Mouse (Mus musculus): ENCODE data around the gene Wwox.

Gene Wwox

DNA sequence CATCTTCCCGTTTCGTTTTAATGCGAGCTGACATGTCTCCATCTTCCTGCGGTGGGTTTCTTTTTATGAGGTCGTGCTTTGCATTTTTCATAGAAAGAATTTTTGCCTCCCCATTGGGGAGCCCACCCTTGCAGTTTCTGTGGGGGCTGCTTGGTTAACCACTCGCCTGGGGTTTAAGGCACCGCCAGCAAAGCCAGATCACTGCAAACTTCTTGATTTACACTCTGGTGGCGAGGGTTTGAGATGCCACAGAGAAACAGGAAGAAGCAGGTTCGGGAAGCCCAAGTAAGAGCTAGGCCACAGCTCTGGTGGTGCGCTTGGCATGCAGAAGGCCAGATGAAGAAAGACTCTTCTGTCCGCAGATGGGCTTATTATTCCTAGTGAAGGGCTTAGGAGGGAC lies 789.4 kb downstream of the Wwox start:
- no peak for DNase-seq (ENCODE audit: low read depth)

DNA sequence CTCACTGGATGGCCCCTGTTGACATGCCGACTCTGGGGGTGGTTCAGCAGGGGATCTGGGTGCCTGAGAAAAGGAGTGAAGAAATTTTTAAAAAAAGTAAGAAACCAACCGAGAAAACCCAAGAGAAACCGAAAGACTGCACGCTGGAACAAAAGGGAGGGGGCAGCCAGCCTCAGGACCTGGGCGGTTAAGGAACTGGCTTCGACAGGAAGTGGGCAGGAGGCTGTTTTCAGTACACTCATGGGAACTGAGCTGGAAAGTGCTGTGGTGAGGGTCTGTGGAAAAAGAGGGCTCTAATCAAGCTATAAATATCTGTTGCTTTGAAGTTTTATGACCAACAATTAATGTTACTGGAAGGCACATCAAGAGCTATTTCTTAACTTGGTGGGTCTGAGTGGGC lies 794.6 kb downstream of the Wwox start:
- no peak for DNase-seq (ENCODE audit: low read depth)

DNA sequence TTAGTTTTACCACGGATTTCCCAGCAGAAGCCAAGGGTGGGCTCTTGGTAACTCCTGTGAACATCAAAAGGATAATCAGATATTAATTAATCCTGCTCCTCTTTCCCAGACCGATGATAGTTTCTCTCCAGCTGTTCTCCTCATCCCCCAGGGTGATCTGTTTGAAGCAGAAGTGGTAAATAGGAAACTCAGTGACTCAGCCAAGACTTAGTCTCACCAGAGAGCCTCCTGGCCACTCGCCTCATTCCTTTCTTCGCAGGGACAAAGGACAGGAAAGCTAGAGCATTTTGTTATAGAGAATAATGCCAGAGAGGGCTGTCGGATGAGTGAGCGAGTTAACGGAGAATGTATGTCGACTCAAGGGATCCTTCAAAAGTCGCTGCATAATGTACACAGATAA lies 798.1 kb downstream of the Wwox start:
- no peak for DNase-seq (ENCODE audit: low read depth)

DNA sequence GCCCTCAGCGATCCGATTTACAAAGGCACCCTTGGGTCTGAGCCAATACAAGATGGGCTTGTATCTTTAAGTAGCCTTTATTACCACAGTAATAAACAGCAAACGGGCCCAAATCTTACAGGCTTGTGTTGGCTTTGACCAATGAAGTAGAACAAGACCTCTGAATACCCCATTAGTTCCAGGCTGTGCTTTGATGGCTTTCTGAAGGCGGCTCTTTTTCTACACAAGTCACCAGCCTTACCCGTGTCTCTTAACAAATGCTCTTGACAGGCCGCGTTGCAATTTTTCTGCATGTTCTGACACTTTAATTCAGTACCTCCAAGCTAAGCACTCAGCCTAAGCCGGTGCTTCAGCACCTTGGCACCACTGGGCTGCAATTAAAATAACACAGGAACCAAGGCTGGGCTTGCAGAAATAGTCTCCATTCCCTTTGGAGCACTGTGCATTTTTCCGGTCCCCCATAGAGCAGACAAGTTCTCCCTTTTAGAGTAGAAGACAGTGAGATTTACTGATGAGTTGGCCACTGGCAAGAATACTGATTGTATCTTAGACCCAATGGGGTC lies 804.1 kb downstream of the Wwox start:
- DNase-seq (ENCODE audit: low read depth): no peak

DNA sequence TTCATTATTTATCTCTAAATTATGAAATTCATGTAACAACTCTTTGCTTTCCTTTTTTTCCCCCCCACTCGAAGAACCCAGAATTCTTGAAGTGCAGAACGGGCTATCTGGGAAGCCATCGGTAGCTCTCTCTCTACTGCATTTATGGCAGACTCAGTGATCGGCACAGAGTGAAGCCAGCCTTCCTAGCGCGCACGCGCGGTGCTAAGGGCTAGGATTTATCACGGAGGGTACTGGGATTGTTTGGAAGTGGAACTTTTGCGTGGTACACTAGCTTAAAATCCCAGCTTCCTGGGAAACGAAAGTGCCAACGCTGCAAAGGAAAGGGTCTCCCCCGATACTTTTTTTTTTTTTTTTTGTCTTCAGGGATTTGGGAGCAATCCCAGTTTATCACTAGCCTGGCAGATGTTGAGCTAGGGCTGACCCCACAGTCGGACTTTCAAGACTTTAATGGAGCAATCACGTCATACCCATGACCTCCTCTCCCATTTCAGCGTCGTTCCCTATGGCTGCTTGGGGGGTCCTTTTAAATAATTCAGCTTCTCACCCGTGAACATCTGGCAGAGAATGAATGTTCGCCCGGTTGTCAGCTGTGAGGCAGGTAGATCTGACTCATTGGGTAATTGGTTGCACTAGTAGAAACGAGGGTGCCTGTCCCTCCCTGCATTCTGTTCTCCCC lies 810.4 kb downstream of the Wwox start:
- DNase-seq (ENCODE audit: low read depth): no peak

GRCm38 (mm10) chr8:115255550-115255949 lies 816.1 kb downstream of the Wwox start:
- DNase-seq (ENCODE audit: low read depth): no peak

GRCm38 (mm10) chr8:115257417-115257816 lies 818.0 kb downstream of the Wwox start:
- DNase-seq (ENCODE audit: low read depth): no peak

- no peak for DNase-seq (ENCODE audit: low read depth)
These were observed 820.4 kb downstream of the Wwox start for GRCm38 (mm10) chr8:115259806-115260205.

DNA sequence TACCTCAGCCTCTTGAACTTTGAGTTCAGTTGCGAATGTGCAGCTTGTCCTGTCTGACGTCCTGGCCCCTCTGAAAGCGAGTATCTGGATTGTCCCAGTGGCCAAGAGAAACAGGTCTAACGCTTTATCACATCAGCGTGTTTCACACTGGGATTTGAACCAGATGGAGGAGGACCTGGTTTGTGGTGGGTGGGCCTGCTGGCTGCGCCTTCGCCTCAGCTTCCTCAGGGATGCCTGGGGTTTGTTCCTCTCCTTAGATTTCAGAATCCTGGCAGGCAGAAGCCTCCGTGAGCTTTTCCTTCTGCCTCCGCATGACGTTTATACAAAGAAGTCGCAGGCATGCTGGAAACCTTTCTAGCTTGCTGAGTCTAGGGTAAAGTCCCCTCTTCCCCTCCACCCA lies 827.7 kb downstream of the Wwox start:
- no peak for DNase-seq (ENCODE audit: low read depth)

DNA sequence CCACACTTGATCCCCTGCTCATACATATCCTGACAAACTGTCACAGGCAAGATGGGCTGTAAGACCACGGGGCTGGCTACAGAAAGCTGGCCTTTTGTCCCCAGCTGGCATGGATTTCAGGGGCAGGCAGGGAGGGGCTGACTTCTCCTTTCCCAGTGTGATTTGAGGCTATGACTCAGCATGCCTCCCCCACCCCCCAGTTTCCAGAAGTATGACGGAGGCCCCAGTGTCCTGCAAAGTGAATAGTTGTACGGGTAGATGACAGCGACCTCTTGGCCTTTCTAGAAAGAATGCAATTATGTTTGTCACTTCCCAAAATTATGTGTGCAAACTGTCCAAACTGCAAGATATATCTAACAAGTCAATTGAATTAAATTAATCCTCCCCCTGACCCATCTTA lies 830.1 kb downstream of the Wwox start:
- no peak for DNase-seq (ENCODE audit: low read depth)

DNA sequence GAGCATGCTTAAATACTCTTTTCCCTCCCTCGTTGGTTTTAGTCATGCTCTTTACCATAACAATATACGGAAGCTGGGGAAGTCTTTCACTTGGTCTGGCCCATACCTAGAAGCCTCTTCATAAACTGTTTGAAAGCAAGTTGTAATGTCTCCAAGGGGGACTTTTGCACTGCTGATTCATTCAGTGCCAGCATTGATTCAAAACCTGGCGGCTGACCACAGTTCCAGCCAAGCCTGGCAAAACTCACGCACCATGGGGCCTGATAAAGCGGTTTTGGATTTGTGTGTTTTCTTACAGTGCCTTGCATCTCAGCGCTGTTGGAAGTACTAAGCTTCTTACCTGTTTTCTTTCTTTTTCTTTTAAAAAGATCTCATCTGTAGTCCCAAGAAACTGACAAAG lies 834.5 kb downstream of the Wwox start:
- no peak for DNase-seq (ENCODE audit: low read depth)

DNA sequence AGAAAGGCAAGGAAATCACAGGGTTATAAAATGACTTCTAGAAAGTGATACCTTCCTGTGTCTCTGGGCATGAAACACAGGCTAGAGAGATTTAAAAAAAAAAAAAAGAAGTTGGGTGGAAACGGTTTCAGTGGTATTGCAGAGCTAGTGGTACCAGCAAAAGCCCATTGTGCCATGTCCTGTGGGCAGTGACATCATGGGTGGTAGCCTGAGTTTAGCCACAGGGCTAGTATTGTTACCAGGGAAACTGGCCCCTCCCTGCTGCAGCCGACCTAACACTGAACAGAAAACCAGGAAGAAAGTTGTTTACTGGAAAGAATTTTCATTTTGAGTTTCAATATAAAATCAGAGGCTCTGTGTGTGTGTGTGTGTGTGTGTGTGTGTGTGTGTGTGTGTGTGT lies 836.8 kb downstream of the Wwox start:
- DNase-seq (ENCODE audit: low read depth): no peak

- DNase-seq (ENCODE audit: low read depth): no peak
These were observed 838.8 kb downstream of the Wwox start for GRCm38 (mm10) chr8:115278291-115278690.

GRCm38 (mm10) chr8:115290224-115290623 lies 850.8 kb downstream of the Wwox start:
- no peak for DNase-seq (ENCODE audit: low read depth)

- DNase-seq (ENCODE audit: low read depth): no peak
These were observed 857.3 kb downstream of the Wwox start for GRCm38 (mm10) chr8:115296760-115297159.

GRCm38 (mm10) chr8:115302484-115302883 lies 863.0 kb downstream of the Wwox start:
- no peak for DNase-seq (ENCODE audit: low read depth)

- DNase-seq (ENCODE audit: low read depth): no peak
These were observed 868.0 kb downstream of the Wwox start for GRCm38 (mm10) chr8:115307412-115307811.

DNA sequence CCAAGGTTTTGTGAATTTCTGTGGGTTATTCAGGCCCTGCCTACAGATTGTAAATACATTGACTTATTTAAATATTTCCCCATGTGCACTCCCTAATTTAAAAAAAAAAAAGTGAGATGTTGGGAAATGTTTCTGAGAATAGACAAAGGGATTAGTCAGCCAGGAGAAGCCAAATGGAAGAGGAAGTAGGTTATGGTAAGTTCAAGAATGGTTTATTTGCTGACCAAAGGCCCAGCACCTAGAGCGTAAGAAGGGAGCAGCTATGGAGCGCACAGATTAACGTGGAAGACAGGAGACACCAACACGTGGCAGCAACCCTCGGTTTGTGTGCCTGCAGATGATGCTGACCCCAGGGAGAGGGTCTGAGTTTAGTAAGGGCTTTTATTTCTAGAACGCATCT lies 871.5 kb downstream of the Wwox start:
- DNase-seq (ENCODE audit: low read depth): no peak

DNA sequence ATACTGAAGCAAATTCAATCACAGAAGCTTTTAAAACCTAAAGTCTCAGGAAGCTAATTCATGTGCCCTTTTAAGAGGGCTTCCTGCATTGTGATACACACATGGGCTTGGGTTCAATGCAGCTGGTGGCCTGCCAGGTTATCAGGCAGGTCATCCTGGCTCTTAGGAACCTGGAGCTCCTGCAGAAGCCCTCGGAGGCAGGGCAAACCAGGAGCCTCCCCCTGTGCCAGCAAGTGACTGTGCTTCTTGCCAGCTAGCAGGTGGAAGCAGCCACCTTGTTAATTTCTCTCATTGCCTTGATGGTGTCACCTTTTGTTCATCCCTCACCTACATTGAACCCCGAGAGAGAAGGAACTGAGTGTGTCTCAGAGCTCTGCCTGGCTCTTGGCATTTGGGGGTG lies 872.9 kb downstream of the Wwox start:
- no peak for DNase-seq (ENCODE audit: low read depth)

DNA sequence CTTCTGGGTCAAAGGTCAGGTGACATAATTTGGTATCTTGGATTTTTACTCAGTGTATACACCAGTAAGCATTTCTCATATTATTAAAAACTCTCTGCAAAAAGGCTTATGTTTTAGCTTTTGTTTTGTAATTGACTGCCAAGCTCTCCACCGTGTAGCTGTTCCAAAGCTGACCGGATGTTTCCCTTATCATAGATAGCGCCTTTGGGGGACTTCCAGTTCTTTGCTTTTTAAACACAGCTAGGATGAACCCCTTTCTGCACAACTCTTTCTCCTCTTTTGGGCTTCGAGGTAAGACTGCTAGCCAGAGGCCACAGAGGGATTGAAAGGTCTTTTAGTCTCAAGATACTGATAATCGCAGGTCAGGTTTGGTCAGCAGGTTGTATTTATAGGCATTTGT lies 883.0 kb downstream of the Wwox start:
- no peak for DNase-seq (ENCODE audit: low read depth)

DNA sequence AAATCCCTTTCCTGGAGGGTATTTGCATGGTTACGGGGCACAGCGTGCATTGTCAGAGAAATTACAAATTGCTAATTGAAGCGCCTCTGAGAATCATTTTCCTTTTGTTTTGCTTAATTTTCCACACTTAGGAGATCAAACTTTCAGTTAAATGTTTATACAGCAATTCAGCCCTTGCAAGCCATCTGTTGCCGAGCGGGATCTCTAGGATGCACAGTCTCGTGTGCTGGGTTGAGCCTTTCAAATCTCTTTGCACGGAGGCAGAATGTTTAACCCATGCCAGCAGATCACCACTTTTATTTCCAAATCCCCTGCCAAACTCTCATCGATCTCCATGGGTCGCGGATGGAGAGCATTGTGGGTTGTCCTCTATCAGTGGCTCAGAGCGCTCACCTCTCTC lies 891.2 kb downstream of the Wwox start:
- DNase-seq (ENCODE audit: low read depth): no peak

- no peak for DNase-seq (ENCODE audit: low read depth)
These were observed 894.5 kb downstream of the Wwox start for GRCm38 (mm10) chr8:115333972-115334371.

GRCm38 (mm10) chr8:115336361-115336760 lies 896.9 kb downstream of the Wwox start:
- DNase-seq (ENCODE audit: low read depth): no peak

DNA sequence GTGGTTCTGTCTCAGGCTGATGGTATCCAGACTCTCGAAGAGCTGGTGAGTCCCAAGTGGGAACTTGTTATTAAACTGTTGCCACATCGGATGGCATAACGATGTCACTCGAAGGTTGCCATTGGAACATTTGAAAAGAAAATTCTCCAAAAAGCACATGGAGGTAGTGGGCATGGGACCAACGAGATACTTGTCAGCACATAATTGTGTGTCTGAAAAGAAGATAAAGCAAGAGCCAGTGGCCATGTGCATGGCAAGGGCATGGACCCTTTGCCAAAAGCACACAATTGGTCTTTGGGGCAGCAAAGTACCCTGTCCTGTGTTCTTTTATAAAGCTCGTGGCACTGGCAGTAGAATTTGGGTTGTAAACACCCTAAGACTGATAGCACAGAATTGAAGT lies 909.2 kb downstream of the Wwox start:
- DNase-seq (ENCODE audit: low read depth): no peak
